27 mouse cellular contexts compared by ENCODE assay signal in genomic region chr10:59558164-59558563, GRCm38 (mm10). TPM values are rescaled to one million over a fixed set of nuclear protein-coding genes. Genes with fewer than 3 reads are reported as not detected.
"Had no signal": no experiment of that assay in that cellular context is flagged by ENCODE, and none has a peak within 500 bp of the region (broad histone marks: within the 10 kb centered on the region; RNA-seq: fewer than 3 reads in every experiment).

No protein-coding gene starts in this region.

- H3K4me2 ChIP-seq: lung, embryonic 14.5 days; midbrain, embryonic 12.5 days; neural tube, embryonic 13.5 days; neural tube, embryonic 15.5 days had no signal

- H3K9me3 ChIP-seq: midbrain, embryonic 10.5 days; midbrain, embryonic 12.5 days; neural tube, embryonic 13.5 days; neural tube, embryonic 15.5 days had no signal

- H3K36me3 ChIP-seq: midbrain, embryonic 10.5 days; midbrain, embryonic 12.5 days; neural tube, embryonic 13.5 days; neural tube, embryonic 15.5 days had no signal

- H3K4me3 ChIP-seq: midbrain, embryonic 10.5 days; midbrain, embryonic 12.5 days; myocyte; neural tube, embryonic 13.5 days; neural tube, embryonic 15.5 days had no signal

- DNase-seq: lung, adult 18-20 months; lung, embryonic 14.5 days; lung, postnatal 10 days; lung, postnatal 4 days; midbrain, embryonic 14.5 days; retina, postnatal 1 day; right cerebral cortex, adult 18-20 months; right cerebral cortex, postnatal 25 days; right cerebral cortex, postnatal 4 days; spleen, adult 18-20 months; thymus, adult 18-20 months; thymus, postnatal 14 days; thymus, postnatal 36 days had no signal

- ATAC-seq: midbrain, embryonic 16.5 days had no signal

- H3K27ac ChIP-seq: midbrain, embryonic 10.5 days; midbrain, embryonic 12.5 days; neural tube, embryonic 13.5 days; neural tube, embryonic 15.5 days had no signal

- H3K27me3 ChIP-seq: midbrain, embryonic 12.5 days; neural tube, embryonic 13.5 days; neural tube, embryonic 15.5 days had no signal

- H3K9ac ChIP-seq: lung, embryonic 14.5 days; midbrain, embryonic 12.5 days; neural tube, embryonic 13.5 days; neural tube, embryonic 15.5 days had no signal

RNA-seq across cellular contexts. Expression of gene Gm10322, which starts 57.7 kb away (rescaled TPM):
- total RNA-seq: megakaryocyte, adult 5-6 weeks; megakaryocyte-erythroid progenitor cell, adult 5-6 weeks had no signal
- polyA plus RNA-seq: lung, embryonic 14.5 days; lung, embryonic 16.5 days; midbrain, embryonic 10.5 days; midbrain, embryonic 12.5 days; midbrain, embryonic 14.5 days; midbrain, embryonic 16.5 days; neural tube, embryonic 11.5 days; neural tube, embryonic 13.5 days; neural tube, embryonic 15.5 days; small intestine, adult 2 months; stomach, embryonic 14.5 days; stomach, embryonic 16.5 days; thymus, postnatal 0 days had no signal
